Mouse (Mus musculus) spleen, adult 2 months (tissue): ENCODE data around the gene Ndufb4.

Source experiments
- CTCF ChIP-seq: fragments of 200-500 bp; IDR thresholded peaks from 2 replicates; pipeline ENCODE4 v1.5.1; 2011; ENCODE audit warnings: mild to moderate bottlenecking, inconsistent platforms; ENCODE audit not compliant: insufficient read depth, insufficient read length, insufficient replicate concordance; ENCODE audit errors: extremely low read depth
- POLR2A ChIP-seq: fragments of 200-500 bp; IDR thresholded peaks from 2 replicates; pipeline ENCODE4 v1.6.1; 2011; ENCODE audit warnings: low read depth, low read length, inconsistent platforms

DNA sequence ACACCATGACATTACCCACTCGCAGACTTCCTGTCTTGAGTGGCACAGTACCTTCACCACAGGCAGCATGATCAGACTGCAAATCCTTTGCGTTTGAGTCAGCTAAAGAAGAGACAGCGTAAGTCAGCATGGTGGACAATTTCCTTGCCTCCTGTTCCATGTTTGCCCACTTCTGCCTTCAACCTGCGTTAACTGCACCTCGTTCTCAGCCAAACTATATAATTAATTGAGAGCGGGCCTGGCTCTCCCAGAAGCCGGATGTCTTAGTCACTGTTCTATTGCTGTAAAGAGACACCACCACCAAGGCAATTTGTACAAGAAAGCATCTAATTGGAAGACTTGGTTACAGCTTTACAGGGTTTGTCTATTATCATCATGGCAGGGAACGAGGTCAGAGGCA, 26.6 kb upstream of the Ndufb4 start:
- no peak for TF ChIP-seq POLR2A
- no peak for TF ChIP-seq CTCF
